Mouse (Mus musculus) stomach, embryonic 15.5 days (tissue): ENCODE results near the gene Ergic3. TPM values are rescaled to one million over a fixed set of nuclear protein-coding genes. Genes with fewer than 3 reads are reported as not detected.

Source experiments
- ATAC-seq: fragments of 200-750 bp; cut with Nextera tagmentation; 2 replicates; pipeline ENCODE4 v1.8.0; 2017; ENCODE audit warnings: low read depth, moderate number of reproducible peaks, moderate TSS enrichment; ENCODE audit not compliant: insufficient read depth, low FRiP score
- H3K27ac ChIP-seq: fragments of 300-500 bp; sonication (generic); 2 replicates; pipeline ENCODE4 v1.5.1; 2015; ENCODE audit warnings: mild to moderate bottlenecking, inconsistent platforms
- H3K27me3 ChIP-seq: fragments of 300-500 bp; sonication (generic); replicated peaks from 2 replicates; pipeline ENCODE4 v1.6.1; 2015; ENCODE audit warnings: inconsistent platforms
- H3K36me3 ChIP-seq: fragments of 300-500 bp; sonication (generic); 2 replicates; pipeline ENCODE4 v1.6.1; 2015; ENCODE audit warnings: inconsistent platforms
- H3K4me1 ChIP-seq: fragments of 300-500 bp; sonication (generic); 2 replicates; pipeline ENCODE4 v1.6.1; 2015; ENCODE audit warnings: inconsistent platforms
- H3K4me2 ChIP-seq: fragments of 300-500 bp; sonication (generic); 2 replicates; pipeline ENCODE4 v1.6.1; 2015; ENCODE audit warnings: mild to moderate bottlenecking, inconsistent platforms
- H3K4me3 ChIP-seq: fragments of 300-500 bp; sonication (generic); replicated peaks from 2 replicates; pipeline ENCODE4 v1.5.1; 2015; ENCODE audit warnings: inconsistent platforms
- H3K9ac ChIP-seq: fragments of 300-500 bp; sonication (generic); 2 replicates; pipeline ENCODE4 v1.6.1; 2015; ENCODE audit warnings: inconsistent platforms
- H3K9me3 ChIP-seq: fragments of 300-500 bp; sonication (generic); 2 replicates; pipeline ENCODE4 v1.6.1; 2016; ENCODE audit warnings: inconsistent platforms
- WGBS: fragments of 180-500 bp; shearing (Covaris S2); methylation state at CpG from one replicate; pipeline ENCODE4 v1.1.7; 2015; 5-methylcytosine and 5-hydroxymethylcytosine counted together
- polyA plus RNA-seq: library from polyadenylated mRNA; unstranded; fragments of >200 nt; fragmentation: Nextera tagmentation; extraction: Ambion mirVana; gene quantifications from 2 replicates; pipeline ENCODE4 v1.2.1, GENCODE M21; 2015

Ergic3 gene
- polyA plus RNA-seq, 1 experiment from 2014 or later = 206 TPM

- 0 out of 2 replicates have a peak, but pooled peaks cover 8% of the 10 kb centered on the region for H3K4me1 ChIP-seq
- H3K9ac ChIP-seq = no peak overlapping the region
- H3K27me3 ChIP-seq = no peaks in the 10 kb centered on the region
- peaks cover 6% of the 10 kb centered on the region; the same call in 1 of the 2 replicates for H3K36me3 ChIP-seq
- WGBS = 96% methylated on average over 4 of the region's 4 CpGs
- H3K4me2 ChIP-seq = no peak overlapping the region
- H3K4me3 ChIP-seq = no peak overlapping the region
- no peaks in the 10 kb centered on the region for H3K9me3 ChIP-seq
- H3K27ac ChIP-seq = no peak overlapping the region
- ATAC-seq = no peak
Measured at GRCm38 (mm10) chr2:156005393-156005792, 2.5 kb upstream of the Ergic3 start.

GRCm38 (mm10) chr2:156018106-156018505 is 10.3 kb downstream of the Ergic3 start:
- H3K27me3 ChIP-seq = no peaks in the 10 kb centered on the region
- no peaks in the 10 kb centered on the region for H3K4me1 ChIP-seq
- 79% methylated on average over 3 of the region's 3 CpGs for WGBS
- no peak overlapping the region for H3K4me2 ChIP-seq
- H3K9me3 ChIP-seq = no peaks in the 10 kb centered on the region
- H3K36me3 ChIP-seq = peaks cover 48% of the 10 kb centered on the region
- H3K9ac ChIP-seq = no peak overlapping the region
- no peak for ATAC-seq
- H3K4me3 ChIP-seq = no peak overlapping the region
- no peak overlapping the region for H3K27ac ChIP-seq

GRCm38 (mm10) chr2:156021219-156021618 is 13.4 kb downstream of the Ergic3 start:
- no peak overlapping the region for H3K27ac ChIP-seq
- no peaks in the 10 kb centered on the region for H3K27me3 ChIP-seq
- no peak overlapping the region for H3K4me3 ChIP-seq
- no peaks in the 10 kb centered on the region for H3K4me1 ChIP-seq
- no peak overlapping the region for H3K4me2 ChIP-seq
- no peaks in the 10 kb centered on the region for H3K9me3 ChIP-seq
- no peak overlapping the region for H3K9ac ChIP-seq
- ATAC-seq = no peak
- WGBS = 81% methylated on average over 8 of the region's 8 CpGs
- H3K36me3 ChIP-seq = peaks cover 26% of the 10 kb centered on the region

DNA sequence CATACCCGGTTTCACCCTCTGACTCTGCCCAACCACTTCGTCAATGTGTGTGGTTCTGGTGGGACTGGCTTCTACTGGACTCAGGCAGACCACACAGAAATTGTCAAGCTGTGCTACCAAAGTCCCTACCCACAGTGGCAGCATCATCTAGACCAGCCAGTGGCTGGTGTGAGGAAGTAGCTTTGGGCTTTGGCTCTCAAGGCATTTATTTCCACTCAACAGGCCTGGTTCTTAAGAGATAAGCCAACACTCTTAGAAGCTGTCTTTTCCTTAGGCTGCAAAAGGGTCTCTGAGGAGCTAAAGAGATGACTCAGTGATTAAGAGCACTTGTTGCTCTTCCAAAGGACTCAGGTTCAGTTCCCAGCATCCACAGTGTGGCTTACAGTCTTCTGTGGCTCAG is 13.9 kb downstream of the Ergic3 start:
- Histone ChIP-seq H3K27ac (no peak overlapping the region), H3K4me1 (no peaks in the 10 kb centered on the region), H3K4me2 (no peak overlapping the region), H3K4me3 (no peak overlapping the region), H3K27me3 (no peaks in the 10 kb centered on the region), H3K9ac (no peak overlapping the region), H3K9me3 (no peaks in the 10 kb centered on the region), H3K36me3 (peaks cover 20% of the 10 kb centered on the region)
- no peak for ATAC-seq
- WGBS = 85% methylated on average over 2 of the region's 2 CpGs

DNA sequence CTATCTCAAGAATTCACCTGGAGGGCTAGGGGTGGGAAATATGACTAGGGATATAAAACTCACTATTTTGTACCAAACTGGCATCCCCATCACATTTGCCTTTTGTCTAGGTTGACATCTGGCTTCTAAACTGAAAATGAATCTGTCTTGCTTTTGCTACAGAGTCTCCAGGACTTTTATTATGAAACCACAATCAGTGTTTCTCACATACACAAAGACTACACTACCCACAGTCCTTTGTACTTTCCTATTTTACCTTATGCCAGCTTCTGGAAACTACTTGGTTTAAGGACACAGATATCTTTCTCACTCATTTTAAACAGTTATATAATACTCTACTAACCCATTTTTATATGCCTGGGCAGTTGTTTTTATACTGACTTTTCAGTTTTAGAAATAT is 17.6 kb downstream of the Ergic3 start:
- Histone ChIP-seq H3K27ac (no peak overlapping the region), H3K27me3 (no peaks in the 10 kb centered on the region), H3K4me1 (no peaks in the 10 kb centered on the region), H3K36me3 (no peaks in the 10 kb centered on the region), H3K4me3 (no peak overlapping the region), H3K9me3 (no peaks in the 10 kb centered on the region), H3K9ac (no peak overlapping the region), H3K4me2 (no peak overlapping the region)
- ATAC-seq = no peak

DNA sequence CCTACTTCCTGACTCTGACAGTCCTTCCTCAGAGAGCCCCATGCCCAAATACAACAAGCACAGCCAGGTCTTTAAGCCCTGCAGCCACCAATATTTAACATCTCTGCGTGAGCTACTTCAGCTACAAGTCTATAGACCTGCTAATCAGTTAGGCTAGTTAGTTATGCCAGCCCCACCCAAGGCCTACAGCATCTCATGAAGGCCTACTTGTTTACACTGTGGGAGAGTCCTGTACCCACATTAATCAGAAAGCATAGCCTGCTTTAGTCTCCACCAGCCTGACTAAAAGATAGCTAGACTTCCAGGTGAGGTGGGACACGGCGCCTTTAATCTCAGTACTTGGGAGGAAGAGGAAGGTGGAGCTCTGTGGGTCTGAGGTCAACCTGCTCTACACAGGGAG is 31.5 kb downstream of the Ergic3 start:
- H3K9ac ChIP-seq = no peak overlapping the region
- no peaks in the 10 kb centered on the region for H3K36me3 ChIP-seq
- WGBS = 63% methylated on average over 3 of the region's 3 CpGs
- no peaks in the 10 kb centered on the region for H3K27me3 ChIP-seq
- no peaks in the 10 kb centered on the region; the same call in 1 of the 2 replicates for H3K4me1 ChIP-seq
- H3K9me3 ChIP-seq = no peaks in the 10 kb centered on the region
- H3K27ac ChIP-seq = no peak overlapping the region; the same call in 1 of the 2 replicates
- peak; percentile 63 for ATAC-seq
- no peak overlapping the region for H3K4me3 ChIP-seq
- no peak overlapping the region for H3K4me2 ChIP-seq

- no peak overlapping the region for H3K4me2 ChIP-seq
- H3K9ac ChIP-seq = no peak overlapping the region
- no peaks in the 10 kb centered on the region; the same call in 1 of the 2 replicates for H3K4me1 ChIP-seq
- no peak overlapping the region for H3K4me3 ChIP-seq
- no peaks in the 10 kb centered on the region for H3K9me3 ChIP-seq
- no peak overlapping the region for H3K27ac ChIP-seq
- no peak for ATAC-seq
- no peaks in the 10 kb centered on the region for H3K36me3 ChIP-seq
- WGBS = 82% methylated on average over 8 of the region's 8 CpGs
- H3K27me3 ChIP-seq = no peaks in the 10 kb centered on the region
Measured at GRCm38 (mm10) chr2:156042903-156043302, 35.1 kb downstream of the Ergic3 start.

- H3K27me3 ChIP-seq = no peaks in the 10 kb centered on the region
- no peaks in the 10 kb centered on the region for H3K36me3 ChIP-seq
- peak overlapping the region; percentile 35 for H3K4me2 ChIP-seq
- H3K9me3 ChIP-seq = no peaks in the 10 kb centered on the region
- H3K9ac ChIP-seq = no peak overlapping the region
- no peak overlapping the region for H3K27ac ChIP-seq
- 9% methylated on average over 19 of the region's 19 CpGs for WGBS
- H3K4me1 ChIP-seq = peaks cover 3% of the 10 kb centered on the region; the same call in 1 of the 2 replicates
- no peak overlapping the region for H3K4me3 ChIP-seq
- no peak for ATAC-seq
Measured at GRCm38 (mm10) chr2:156047929-156048328, 40.1 kb downstream of the Ergic3 start.

DNA sequence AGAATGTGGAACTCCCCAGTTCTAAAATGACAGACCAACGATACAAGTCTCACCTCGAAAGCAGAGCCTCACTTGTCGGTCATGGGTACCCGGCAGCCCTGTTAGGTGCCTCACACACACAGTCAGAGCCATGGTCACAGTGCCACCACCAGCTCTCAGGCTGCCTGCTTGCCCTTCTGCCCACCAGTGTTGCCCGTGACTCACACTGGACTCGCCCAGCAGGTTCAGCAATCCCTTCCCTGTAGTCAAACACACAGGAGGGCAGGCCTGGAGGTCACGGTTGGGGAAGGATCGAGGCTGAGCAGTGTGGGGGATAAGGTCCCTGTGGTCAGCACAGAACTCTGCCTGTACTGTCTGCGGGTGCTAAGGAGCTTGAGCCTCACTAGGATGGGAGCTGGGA is 45.0 kb downstream of the Ergic3 start, which contains the start of gene Fer1l4:
TSS of gene Fer1l4 (minus strand) at position 132 of the 400 bp plus-strand sequence.
- Histone ChIP-seq H3K9ac (no peak within 1 kb of the TSS), H3K4me3 (no peak within 1 kb of the TSS), H3K9me3 (no peaks in the 10 kb centered on the region), H3K4me1 (peaks cover 3% of the 10 kb centered on the region; the same call in 1 of the 2 replicates), H3K27me3 (no peaks in the 10 kb centered on the region), H3K36me3 (no peaks in the 10 kb centered on the region), H3K27ac (no peak within 1 kb of the TSS), H3K4me2 (no peak within 1 kb of the TSS)
- 70% methylated on average over 9 of the region's 9 CpGs for WGBS
- 0 out of 2 replicates have a peak, but pooled peaks have one; percentile 39 for ATAC-seq

GRCm38 (mm10) chr2:156065099-156066041 is 57.5 kb downstream of the Ergic3 start, which contains the start of gene Spag4:
Spag4 (plus strand) TSS chr2:156065175.
- Histone ChIP-seq H3K9ac (peak within 1 kb of the TSS; percentile 51), H3K9me3 (no peaks in the 10 kb centered on the region), H3K36me3 (peaks cover 10% of the 10 kb centered on the region; the same call in 1 of the 2 replicates), H3K27me3 (no peaks in the 10 kb centered on the region), H3K4me1 (peaks cover 7% of the 10 kb centered on the region; the same call in 1 of the 2 replicates), H3K4me2 (peak within 1 kb of the TSS; percentile 96), H3K4me3 (peak within 1 kb of the TSS; percentile 72), H3K27ac (peak within 1 kb of the TSS; percentile 72; the same call in 1 of the 2 replicates)
- WGBS = under 1% methylated on average over 81 of the region's 81 CpGs
- peak; percentile 79 for ATAC-seq

DNA sequence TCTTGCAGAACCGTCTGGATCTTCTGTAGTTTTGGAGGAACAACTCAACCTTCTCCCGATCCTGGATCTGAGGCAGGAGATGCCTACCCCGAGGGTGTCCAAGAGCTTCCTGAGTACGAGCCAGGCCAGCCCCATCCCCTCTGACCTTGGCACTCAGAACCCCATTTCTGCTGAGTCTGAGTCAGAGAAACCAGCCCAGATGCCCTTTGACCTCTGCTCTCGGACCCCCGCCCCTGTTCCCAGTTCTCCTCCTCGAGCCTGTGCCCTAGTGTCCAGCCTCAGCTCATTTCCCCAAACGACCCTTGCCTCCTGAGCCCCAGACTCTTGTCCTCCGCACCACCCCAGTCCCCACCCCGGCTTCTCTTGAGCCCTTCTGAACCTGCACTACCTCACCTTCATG is 58.3 kb downstream of the Ergic3 start:
- H3K27me3 ChIP-seq = no peaks in the 10 kb centered on the region
- no peaks in the 10 kb centered on the region for H3K9me3 ChIP-seq
- peak overlapping the region; percentile 72 for H3K4me3 ChIP-seq
- 30% methylated on average over 10 of the region's 10 CpGs for WGBS
- peaks cover 11% of the 10 kb centered on the region; the same call in 1 of the 2 replicates for H3K36me3 ChIP-seq
- no peak for ATAC-seq
- no peak overlapping the region for H3K9ac ChIP-seq
- H3K4me2 ChIP-seq = peak overlapping the region; percentile 96
- no peak overlapping the region for H3K27ac ChIP-seq
- peaks cover 7% of the 10 kb centered on the region; the same call in 1 of the 2 replicates for H3K4me1 ChIP-seq
